Mouse (Mus musculus) CH12.LX (cell line): ENCODE data around the gene Ece2.

ENCODE experiments used
- CTCF ChIP-seq, 2 experiments: IDR thresholded peaks in 1 of 2; conservative IDR thresholded peaks in 1 of 2; 2 replicates each; pipeline ENCODE4 v1.5.1; 2011 to 2012; ENCODE audit warnings: low read depth in 2 of 2, low read length in 2 of 2, improper control_type of control experiment in 1 of 2, inconsistent platforms in 1 of 2, mild to moderate bottlenecking in 1 of 2, moderate library complexity in 1 of 2
- E2F4 ChIP-seq: IDR thresholded peaks from 2 replicates; pipeline ENCODE4 v1.6.1; 2011; ENCODE audit warnings: low read depth, low read length, improper control_type of control experiment; ENCODE audit not compliant: insufficient replicate concordance
- PAX5 ChIP-seq: IDR thresholded peaks from 2 replicates; pipeline ENCODE4 v1.6.1; 2012; ENCODE audit warnings: low read length, inconsistent platforms, mixed read lengths
- POLR2A ChIP-seq: IDR thresholded peaks from 2 replicates; pipeline ENCODE4 v1.6.1; 2011; ENCODE audit warnings: low read depth, mild to moderate bottlenecking, improper control_type of control experiment, low read length
- RCOR1 ChIP-seq: conservative IDR thresholded peaks from 2 replicates; pipeline ENCODE4 v1.6.1; 2012; ENCODE audit warnings: low read depth, mild to moderate bottlenecking, inconsistent platforms, low read length, improper control_type of control experiment
- ZMIZ1 ChIP-seq: IDR thresholded peaks from 2 replicates; pipeline ENCODE4 v1.6.1; 2012; ENCODE audit warnings: low read depth, mild to moderate bottlenecking, inconsistent platforms, low read length, improper control_type of control experiment
- ZNF384 ChIP-seq: IDR thresholded peaks from 2 replicates; pipeline ENCODE4 v1.6.1; 2012; ENCODE audit warnings: low read depth, low read length, improper control_type of control experiment, inconsistent platforms

GRCm38 (mm10) chr16:20596687-20597441 lies 32.8 kb upstream of the Ece2 start:
- TF ChIP-seq RCOR1 (no peak), POLR2A (no peak), PAX5 (no peak), CTCF (conservative IDR thresholded peaks at IDR 0.05 in 1 of 2, IDR thresholded peaks at IDR 0.05 in 1 of 2; ENCODE audit: low read depth in 2 of 2, low read length in 2 of 2) (no peak), ZMIZ1 (no peak), ZNF384 (no peak), E2F4 (no peak)
